Mouse (Mus musculus): ENCODE data around the gene Itgam. TPM values are rescaled to one million over a fixed set of nuclear protein-coding genes. Genes with fewer than 3 reads are reported as not detected.
"Not testable (repeated sequence)": the region's sequence is repeated elsewhere in the genome, so short reads cannot be mapped to it uniquely, and the experiment has no call there.

Itgam gene
- 1 to 10 TPM; 5.4 to 6.0 TPM for total RNA-seq (2021)
- long read RNA-seq, experiment 1, partial matches to known transcripts = 1 of 1 reads
- long read RNA-seq, experiment 1, other reads (novel, unspliced or antisense) = 0 of 1 reads
- long read RNA-seq, experiment 2, partial matches to known transcripts = 1 of 1 reads
- long read RNA-seq, experiment 2, other reads (novel, unspliced or antisense) = 0 of 1 reads

DNA sequence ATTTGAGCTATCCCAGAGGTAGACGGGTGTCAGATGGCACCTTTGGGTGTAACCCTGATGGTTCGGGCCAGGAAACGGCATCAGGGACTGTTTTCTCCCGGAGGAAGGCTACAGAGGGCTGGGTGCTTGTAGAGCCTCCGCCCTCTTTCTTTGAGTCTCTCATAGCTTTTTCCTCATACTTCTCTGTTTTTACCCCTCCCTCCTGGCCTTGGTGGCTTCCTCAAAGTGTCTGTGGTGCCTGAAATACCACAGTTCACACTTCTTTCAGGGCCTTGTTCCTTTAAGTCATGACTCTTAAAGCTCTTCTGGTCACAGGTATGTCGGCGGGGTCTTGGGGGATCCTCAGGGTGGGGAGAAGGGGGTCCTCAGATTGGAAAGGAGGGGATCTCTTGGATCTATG is at the start of gene Itgam, which contains the start of gene Gm49368:
Itgam (plus strand) TSS at position 185 of the 400 bp plus-strand sequence.
Gm49368 (plus strand) TSS at position 228 of the 400 bp plus-strand sequence.
- DNase-seq = peak in 1 of 2 experiments; percentile 44

DNA sequence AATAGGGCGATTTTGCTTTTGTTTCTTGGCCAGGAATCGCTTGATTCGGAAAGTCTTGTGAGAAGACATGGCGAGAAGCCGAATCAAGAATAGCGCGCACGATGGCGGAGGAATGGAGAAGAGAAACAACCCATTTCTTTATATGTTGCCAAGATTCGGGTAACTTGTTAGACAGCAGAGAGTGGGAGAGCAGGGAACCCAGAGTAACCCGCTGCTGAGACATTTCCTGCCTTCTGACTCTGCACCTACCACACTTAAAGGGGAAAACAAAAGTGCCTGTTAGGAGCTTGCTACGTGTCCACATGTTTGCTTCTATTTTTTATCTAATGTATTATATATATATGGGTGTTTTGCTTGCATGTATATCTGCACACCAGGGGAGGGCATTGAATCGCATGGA is 49.3 kb upstream of the Itgam start:
- peak in 1 of 2 experiments; percentile 1 for DNase-seq

DNA sequence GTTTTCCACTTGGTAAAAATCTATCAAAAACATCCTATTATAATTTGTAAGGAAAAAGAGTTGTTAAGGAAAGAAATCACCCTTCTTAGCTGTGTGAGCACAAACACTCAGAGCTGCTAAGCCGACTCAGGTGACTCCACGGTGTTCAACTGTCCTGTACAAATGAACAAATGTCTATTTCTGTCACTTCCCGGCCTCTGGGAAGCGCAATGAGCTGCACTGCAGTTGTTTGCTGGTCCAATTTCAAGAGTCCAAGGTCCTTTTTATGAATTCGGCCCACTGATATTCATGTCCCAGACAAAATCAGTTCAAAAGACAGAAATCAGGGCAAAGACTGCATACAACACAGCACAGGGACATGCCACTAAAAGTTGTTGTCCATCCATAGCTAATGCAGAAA is 46.3 kb upstream of the Itgam start:
- DNase-seq = not testable (repeated sequence)

DNA sequence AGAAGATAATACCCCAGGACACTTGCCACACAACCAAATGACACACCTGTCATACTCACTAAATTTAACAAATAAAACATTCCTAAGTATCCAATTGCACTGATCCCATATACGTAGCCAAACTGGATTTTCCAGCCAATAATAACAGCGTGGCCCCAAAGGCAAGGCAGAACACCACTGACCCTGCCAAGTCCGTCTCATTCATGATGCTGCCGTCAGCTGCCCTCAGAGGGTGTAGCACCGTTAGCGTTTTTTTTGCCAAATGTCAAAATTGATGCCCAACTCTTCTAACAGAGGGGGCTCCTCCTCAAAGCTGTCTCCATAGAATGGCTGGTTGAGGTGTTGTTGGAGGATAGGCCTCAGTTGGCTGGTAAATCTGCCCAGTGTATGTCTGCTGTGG is 45.8 kb upstream of the Itgam start:
- DNase-seq = no peak

DNA sequence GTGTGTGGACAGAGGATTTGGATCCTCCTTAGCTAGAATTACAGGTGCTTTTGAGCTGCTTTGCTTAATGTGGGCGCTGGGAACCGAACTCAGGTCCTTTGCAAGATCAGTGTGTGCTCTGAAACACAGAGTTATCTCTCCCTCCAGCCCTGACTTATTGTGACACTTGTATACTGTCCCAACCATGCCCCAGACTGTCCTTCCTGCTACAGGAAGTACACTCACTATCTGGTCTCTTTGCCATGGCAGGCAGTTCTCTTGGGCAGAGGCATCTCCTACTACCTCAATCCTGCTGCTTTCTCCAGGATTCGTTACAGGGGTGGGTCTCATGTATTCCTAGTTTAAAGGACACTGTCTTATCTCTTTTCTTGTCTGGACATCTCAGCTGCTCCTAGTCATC is 44.2 kb upstream of the Itgam start:
- no peak for DNase-seq

DNA sequence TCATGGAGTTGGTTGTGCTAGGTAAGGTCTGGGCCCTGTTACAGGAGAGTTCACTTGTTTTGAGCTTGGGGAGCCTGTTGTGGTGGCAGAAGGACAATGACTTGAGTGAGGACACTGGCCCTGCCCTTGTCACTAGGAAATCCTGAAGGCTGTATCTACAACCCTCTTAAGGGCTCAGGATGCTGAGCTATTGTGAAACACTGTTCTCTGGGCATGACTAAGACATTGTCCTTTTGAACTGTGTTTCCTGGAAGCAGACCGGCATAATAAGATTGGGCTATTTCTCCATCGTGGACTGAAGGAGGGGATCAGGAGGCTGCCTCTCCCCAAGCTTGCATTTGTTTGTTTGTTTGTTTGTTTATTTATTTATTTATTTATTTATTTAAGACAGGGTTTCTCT is 43.3 kb upstream of the Itgam start:
- DNase-seq = no peak

DNA sequence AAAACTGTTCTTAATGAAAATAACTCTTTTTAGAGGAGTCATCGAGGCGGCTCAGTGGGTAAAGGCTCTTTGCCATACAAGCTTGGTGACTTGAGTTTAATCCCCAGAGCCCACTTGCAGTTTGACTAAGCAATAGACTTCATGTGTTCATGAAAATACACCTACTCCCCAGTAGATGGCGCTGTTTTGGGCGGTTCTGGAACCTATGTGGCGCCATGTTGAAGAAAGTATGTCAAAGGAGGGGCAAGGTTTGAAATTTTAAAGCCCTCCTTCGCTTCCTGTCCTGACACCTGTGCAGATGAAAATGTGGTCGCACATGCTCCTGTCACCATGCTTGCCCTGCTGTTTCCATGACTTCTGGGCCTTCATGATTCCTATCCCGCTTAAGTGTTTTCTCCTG is 39.5 kb upstream of the Itgam start:
- DNase-seq = no peak

DNA sequence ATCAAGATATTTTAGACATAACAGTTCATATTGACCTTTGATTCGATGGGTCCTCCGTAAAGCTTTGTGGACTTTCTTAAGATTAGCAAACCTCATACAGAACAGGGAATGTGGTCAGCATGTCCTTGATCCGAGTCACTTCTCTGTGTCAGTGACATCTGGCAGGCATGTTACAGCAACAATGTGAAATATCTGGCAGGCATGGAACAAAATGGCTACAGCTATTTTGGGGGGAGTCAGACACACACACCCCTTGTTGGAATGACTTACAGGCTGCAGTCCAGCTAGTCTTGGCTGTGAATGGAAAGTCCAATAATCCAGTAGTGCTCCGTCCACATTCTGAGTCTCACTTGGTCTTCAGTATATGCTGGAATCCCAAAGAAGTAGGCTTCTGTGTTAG is 38.9 kb upstream of the Itgam start:
- peak in 1 of 2 experiments; percentile 50 for DNase-seq

DNA sequence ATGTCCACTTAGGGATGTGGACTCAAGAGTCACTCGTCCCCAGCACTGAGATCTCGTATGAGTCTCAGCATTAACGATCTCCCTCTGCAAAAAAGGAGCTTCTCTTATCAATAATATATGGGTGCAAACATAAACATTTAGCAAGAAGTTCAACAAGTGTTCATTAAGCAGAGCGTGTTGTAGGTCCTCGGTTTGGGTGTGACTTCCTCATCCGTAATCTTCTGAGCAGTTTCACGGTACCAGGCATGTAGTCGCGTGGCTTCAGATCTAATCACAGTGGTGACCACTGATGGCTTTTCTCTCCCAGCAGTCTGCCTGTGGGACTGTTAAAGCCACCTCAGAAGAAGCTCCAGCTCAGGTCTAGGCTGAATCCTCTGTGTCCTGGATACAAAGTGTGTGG is 38.1 kb upstream of the Itgam start:
- DNase-seq = no peak

DNA sequence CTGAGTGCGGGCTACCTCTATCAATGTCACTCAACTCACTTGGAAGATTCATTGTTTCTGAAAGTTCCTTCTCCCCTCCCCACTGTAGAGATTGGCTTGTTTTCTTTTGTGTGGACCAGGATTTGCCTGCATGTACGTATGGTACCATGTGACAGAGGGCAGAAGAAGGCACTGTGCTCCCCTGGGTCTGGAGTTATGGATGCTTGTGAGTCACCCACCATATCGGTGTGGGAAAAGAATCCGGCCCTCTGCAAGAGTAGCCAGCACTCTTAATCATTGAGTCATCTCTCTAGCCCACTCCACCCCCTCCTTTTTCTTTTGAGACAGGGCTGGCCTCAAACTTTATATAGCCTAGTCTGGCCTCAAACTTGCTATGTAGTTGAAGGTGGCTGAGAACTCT is 37.5 kb upstream of the Itgam start:
- no peak for DNase-seq

DNA sequence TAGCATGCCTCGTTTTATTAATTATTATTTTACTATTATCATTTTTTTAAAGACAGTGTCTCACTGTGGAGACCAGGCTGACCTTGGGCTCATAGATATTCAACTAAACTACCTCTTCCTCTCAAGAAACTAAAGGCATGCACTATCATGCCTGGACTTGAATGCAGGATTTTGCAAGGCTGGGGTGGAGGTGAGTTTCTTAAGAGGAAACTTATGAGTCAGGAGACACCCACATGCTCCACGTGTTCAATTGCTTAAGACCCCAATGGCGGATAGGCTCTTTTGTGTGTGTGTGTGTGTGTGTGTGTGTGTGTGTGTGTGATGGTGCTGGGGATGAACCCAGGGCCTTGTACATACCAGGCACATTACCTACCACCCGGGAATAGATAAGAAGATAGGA is 37.1 kb upstream of the Itgam start:
- DNase-seq = no peak

DNA sequence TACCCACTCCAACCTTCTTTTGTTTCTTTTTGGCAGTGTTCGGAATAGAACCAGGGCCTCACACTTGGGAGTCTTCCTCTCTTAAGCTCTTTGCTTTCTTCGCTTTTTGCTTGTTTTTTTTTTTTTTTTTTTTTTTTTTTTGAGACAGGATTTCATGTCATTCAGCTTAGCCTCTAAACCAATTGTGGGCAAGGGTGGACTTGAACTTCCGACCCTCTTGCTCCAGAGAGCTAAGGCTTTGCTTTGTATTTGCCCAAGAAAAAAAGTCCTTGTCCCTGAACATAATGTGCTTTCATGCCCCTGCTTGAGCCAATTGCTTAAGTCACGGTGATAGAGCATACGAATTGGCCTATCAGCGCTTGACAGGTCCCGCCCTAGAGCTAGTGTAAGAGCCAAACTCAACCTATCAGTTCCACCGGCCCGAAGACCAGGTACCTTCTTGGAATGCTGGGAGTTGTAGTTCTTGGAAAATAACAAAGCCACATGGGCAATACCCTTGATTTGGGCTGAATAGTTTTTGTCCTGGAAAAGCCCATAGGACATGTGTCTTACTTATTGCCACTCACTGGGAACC is 30.9 kb upstream of the Itgam start:
- peak in 1 of 2 experiments; percentile 23 for DNase-seq

DNA sequence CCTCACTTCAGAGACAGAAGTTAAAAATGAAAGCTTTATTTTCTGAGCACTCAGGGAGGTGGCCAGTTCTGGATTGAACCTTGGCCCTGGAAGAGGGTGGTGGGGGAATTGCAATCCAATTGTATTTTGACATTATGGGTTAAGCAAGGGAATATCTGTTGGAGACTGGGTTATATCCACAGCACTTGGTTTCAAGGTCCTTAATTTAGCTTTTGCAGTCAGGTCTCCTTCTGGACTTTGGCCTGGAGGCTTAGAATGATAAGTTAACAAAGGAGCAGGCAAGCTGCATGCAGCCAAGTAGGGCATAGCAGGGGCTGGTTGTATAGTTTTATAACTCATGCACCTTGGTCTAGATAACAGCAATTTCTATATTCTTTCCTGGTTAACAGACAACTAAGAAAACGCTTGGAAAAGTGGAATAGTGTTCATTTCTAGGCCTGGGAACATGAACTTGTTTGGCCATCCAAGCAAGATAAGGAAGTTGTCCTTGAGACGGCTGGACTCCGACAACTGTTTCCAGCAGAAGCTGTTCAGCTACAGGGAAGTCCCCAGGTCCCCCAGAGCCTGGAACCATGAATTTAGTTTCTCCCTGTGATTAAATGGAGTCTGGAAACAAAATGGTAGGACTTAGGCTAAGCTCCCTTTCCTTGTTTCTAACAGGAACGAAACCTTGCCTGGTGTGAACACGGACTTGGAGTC is 30.0 kb upstream of the Itgam start:
- DNase-seq = peak in 1 of 2 experiments; percentile 29

DNA sequence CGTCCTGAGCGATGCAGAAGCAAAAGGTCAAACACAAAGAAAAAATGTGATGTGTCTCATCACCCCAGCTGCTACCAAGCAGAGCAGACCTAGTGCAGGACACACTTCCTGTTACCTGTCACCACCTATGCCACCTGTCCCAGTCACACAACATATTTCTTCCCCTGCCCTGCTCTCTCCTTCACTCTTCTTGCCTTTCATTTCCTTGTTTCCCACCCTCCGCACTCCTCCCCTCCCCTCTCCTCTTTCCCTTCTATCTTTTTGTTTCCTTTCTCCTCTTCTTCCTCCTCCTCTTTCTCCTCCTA is 29.5 kb upstream of the Itgam start:
- DNase-seq = no peak

DNA sequence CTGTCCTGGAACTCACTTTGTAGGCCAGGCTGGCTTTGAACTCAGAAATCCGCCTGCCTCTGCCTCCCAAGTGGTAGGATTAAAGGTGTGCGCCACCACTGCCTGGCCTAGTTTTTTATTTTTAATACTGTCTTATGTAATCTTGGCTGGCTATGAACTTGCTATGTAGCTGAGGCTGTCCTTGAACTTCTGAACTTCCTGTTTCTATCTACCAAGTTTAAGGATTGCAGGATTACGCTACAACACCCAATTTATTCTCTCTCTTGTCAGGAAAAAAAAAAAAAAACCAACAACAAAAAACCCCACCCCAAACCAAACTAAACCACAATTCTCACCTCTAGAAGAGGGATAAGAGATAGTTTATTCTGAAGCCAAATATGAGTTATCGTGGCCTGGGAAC is 28.8 kb upstream of the Itgam start:
- DNase-seq = no peak

DNA sequence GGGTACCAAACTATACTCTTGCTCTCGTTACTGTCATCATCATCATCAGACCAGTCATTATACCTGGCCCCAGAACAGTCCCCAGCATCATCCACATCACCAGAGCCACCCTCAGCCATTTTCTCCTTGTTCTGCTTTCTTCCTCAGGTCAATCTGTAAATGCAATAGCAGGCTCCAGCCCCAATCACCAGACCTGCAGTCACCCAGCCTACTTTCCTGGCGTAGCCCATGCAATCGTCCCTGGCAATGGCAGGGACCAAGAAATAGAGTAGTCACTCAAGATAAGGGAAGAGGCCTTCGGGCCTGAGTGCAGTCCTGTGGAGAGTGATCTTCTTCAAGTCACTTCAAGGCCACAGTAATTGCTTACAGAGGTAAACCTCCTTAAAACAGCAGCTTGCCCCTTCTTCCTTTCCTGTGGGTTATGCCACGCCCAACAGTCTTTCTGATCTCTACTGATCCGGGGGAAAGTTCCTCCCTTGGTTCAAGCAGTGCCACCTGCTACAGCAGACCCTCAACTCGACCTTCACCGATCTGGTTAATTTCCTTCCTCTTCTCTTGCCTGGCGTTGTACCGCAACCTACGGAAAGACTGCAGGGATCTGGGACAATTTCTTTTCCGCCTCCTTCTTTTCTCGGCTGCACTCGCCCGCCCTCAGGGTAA is 20.1 kb upstream of the Itgam start:
- not testable (repeated sequence) for DNase-seq

DNA sequence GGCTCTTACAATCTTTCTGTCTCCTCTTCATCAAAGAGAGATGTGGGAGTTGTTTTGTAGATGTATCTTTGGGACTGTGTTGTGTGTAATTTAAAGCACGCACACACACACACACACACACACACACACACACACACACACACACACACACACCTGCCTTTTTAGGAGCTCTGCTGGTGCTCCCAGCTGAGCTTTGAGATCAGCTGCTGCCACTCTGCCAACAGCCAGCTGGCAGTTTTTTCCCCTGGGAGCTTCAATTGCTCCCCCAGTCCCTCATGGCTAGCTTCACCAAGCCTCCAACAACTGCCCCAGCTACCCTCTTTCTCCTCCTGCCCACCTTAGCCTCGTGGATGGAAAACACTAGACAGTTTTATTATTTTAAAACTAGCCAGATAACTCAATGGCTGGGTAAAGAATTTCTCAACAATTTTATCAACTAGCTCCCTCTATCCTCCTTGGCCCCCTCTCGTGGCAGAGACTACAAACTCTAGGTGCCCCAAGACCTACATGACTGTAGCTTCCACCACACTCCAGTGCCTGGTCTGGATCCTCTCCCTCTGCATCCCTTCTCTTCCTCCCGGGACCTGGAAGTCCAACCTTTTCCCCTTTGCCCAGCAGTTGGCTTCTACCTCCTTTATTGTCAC is 18.2 kb upstream of the Itgam start:
- peak in 1 of 2 experiments; percentile 25 for DNase-seq

DNA sequence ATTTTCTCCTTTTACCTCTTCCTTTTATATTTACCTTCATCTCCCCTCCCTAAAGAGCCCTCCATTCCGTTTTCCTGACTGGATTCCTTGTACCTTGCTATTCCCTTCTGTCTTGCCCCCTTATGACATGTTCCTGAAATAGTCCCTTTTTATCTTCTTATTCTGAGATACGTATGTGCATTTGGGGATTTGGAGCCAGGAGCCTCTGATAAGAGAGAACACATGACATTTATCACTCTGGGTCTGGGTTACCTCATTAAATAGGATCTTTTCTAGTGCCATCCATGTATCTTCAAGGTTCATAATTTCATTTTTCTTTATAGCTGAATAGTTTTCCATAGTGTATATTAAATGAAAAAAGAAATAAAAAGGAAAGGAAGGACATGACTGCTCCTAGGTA is 16.8 kb upstream of the Itgam start:
- DNase-seq = no peak

DNA sequence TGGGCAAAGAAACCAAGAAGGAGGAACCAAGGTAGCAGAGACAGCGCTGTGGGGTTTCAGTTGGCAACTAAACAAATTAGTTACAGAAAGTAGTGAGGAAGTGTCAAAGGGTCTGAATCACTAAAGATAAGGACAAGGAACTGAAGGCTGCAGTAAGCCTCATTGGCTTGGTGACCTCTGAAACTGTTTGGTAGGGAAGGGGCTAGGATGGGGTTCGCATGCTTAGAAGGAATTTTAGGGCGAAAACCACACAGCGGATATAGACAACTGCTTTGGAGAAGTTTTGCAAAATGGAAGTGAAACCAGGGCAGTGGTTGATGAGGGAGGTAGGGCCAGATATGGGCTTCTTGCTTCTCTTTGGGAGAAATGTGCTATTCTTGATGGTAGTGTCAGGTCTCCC is 13.6 kb upstream of the Itgam start:
- DNase-seq = peak in 1 of 2 experiments; percentile 32

DNA sequence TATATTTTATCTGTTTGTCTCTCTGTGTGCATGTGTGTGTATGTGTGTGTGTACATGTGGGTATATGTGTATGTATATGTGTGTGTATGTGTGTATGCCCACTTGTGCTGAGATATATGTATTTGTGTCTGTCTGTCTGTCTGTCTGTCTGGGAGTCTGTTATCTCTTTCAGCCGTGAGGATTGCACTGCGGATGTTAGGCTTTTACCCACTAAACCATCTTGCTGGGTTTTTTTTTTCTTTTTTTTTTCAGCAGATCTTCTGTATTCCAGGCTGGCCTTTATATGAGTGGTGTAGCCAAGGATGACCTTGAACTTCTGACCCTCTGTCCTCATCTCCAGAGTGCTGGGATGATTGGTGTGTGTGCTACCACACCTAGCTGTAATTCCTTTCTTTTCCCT is 13.2 kb upstream of the Itgam start:
- DNase-seq = no peak

DNA sequence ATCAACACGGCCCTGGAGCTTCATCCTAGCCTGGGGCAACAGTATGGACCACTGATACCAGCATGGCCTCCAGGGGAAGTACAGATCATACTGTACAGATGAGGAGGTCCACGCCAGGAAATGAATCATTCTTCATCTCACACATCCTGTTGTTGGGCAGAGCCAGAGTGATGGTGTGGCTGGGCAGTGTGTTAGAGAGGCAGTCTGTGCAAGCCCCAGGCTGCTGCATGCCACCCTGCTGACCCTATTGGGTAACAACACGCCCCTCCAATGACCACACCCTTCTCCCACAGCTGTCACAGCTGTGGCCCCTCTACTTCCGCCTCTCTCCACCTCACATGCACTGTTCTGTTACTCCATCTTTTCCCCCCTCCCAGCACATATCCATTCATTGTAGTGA is 11.7 kb upstream of the Itgam start:
- DNase-seq = peak in 1 of 2 experiments; percentile 44

DNA sequence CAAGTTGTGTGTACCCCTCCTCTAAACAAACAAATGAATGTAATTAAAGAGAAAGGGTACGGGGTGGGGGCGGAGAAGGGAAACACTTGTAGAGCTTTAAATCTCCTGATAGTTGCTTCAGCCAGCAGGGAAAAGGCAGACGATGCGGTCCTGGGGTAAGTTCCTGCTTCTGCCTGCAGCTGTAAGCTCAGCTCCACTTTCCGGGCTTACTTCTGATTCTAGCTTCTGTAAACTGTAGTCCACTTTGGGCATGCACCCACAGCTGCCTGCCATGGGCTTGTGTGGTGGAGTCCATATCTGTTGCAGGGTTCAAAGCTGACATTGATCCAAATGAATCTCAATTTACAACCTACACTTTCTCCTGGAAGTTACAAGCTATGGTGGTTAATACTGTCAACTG is 9.4 kb upstream of the Itgam start:
- DNase-seq = peak in 1 of 2 experiments; percentile 34

DNA sequence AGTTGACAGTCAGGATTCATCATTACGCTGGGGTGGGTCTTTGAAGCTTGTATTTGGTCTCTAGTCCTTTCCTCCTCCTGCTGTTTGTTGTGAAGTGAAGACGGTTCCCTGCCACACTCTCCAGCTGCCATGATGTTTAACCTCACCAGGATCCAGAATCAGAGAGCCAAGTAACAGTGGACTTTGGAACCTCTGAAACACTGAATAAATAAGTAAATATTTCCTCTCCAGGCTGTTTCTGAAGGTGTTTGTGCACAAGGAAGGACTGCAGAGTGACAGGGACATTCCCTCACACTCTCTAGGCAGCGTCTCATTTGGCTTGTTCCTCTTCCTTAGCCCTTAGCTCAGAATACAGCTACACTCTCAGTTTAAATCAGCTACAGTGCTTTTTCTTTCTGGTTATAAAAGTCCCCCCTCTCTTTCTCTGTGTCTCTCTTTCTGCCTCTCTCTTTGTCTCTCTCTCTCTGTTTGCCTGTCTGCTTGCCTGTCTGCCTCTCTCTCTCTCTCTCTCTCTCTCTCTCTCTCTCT is 5.5 kb upstream of the Itgam start:
- DNase-seq = no peak
